Mouse (Mus musculus) myocyte (in vitro differentiated cells): ENCODE results near the gene Ldhd.

Experiments
- CEBPB ChIP-seq: IDR thresholded peaks from 2 replicates; pipeline ENCODE4 v1.6.1; 2011; ENCODE audit warnings: mild to moderate bottlenecking, moderate library complexity; ENCODE audit not compliant: poor library complexity, insufficient read depth, severe bottlenecking
- E2F4 ChIP-seq: IDR thresholded peaks from one replicate; pipeline ENCODE4 v1.6.1; 2011; ENCODE audit warnings: mild to moderate bottlenecking, control low read depth, moderate library complexity; ENCODE audit not compliant: insufficient read depth
- MAX ChIP-seq: IDR thresholded peaks from one replicate; pipeline ENCODE4 v1.6.1; 2011; ENCODE audit warnings: low read depth, mild to moderate bottlenecking, control low read depth
- MYOD1 ChIP-seq, 3 experiments: IDR thresholded peaks; one replicate each; pipeline ENCODE4 v1.6.1; 2011; ENCODE audit warnings: control low read depth in 2 of 3, low read depth in 2 of 3, mild to moderate bottlenecking in 2 of 3, moderate library complexity in 1 of 3; ENCODE audit not compliant: insufficient read length in 2 of 3, control insufficient read depth in 1 of 3
- POLR2A ChIP-seq: IDR thresholded peaks from one replicate; pipeline ENCODE4 v1.6.1; 2011; ENCODE audit warnings: low read depth, mild to moderate bottlenecking, control low read depth, moderate library complexity; ENCODE audit not compliant: insufficient read length
- POLR2AphosphoS2 ChIP-seq: IDR thresholded peaks from one replicate; pipeline ENCODE4 v1.6.1; 2011; ENCODE audit warnings: low read depth, control low read depth; ENCODE audit not compliant: insufficient read length
- TCF3 ChIP-seq: IDR thresholded peaks from one replicate; pipeline ENCODE4 v1.6.1; 2011; ENCODE audit warnings: low read depth, control low read depth; ENCODE audit not compliant: insufficient read length

- TF ChIP-seq MYOD1 (IDR thresholded peaks at IDR 0.05; ENCODE audit: control insufficient read depth in 1 of 3, insufficient read length in 2 of 3, low read depth in 2 of 3) (no peak), POLR2A (no peak), MAX (no peak), POLR2AphosphoS2 (no peak), CEBPB (no peak), E2F4 (no peak), TCF3 (no peak)
Measured at GRCm38 (mm10) chr8:111606961-111607360, 23.2 kb downstream of the Ldhd start.
